Mouse (Mus musculus): ENCODE results near the gene Tmed9. TPM values are rescaled to one million over a fixed set of nuclear protein-coding genes. Genes with fewer than 3 reads are reported as not detected.
"Not testable (repeated sequence)": the region's sequence is repeated elsewhere in the genome, so short reads cannot be mapped to it uniquely, and the experiment has no call there.

Gene Tmed9
- total RNA-seq, 2 experiments from 2014 or later: 117 to 229 TPM

DNA sequence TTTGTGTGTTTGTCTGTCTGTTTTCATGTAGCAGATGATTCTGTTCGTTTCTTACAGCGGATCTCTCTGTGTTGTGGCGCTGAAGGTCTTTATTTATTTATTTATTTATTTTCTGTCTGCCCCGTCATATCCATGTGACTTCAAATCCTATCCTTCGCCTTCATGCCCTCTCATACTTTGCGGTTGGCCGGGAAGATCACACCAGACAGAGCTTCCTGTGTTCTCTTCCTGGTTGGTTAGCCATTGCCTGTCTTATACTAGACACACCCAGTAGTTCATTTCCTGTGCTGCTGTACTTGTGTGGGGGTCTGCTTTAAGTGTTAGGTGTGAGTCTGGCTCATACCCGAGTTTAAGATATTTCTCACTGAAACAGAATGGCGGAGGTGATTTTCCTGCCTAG lies 27.1 kb downstream of the Tmed9 start:
- ATAC-seq (replicated peaks; ENCODE audit: poor library complexity, severe bottlenecking): peak; percentile 81

DNA sequence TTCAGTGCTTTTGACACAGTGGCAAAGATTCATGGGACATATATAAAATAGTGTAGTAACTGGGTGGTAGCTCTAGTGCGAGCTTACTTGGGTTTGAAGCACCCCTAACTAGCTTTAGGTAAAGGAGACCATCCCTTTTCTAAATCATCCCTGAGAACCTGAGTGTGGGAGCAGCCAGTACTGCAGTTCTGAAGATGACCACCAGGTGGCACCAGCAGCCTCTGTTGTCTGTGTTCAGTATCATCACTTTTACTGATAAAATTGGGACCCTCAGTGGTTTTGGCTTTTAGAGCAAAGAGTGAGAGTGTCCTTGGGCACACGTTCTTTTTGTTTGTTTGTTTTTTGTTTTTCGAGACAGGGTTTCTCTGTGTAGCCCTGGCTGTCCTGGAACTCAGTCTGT lies 28.1 kb downstream of the Tmed9 start:
- peak; percentile 28; the same call in 1 of the 2 replicates for ATAC-seq (replicated peaks; ENCODE audit: poor library complexity, severe bottlenecking)

DNA sequence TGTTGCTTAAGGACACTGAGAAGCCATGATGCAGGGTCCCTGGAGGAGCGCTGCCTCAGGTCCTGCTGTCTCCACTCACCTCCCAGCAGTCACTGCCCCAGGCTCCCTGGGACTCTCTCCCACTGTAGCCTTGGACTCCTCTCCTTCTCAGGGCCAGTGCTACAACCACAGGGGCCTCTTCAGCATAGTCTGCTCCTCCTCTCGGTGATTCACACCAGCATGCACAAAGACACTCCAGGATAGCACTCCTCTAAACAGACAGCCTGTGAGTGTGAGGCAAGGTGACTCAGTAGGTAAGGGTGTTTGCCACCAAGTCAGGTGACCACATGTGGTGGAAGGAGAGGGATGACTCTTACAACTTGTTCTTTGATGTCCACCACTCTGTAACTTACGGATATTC lies 31.1 kb downstream of the Tmed9 start:
- ATAC-seq (replicated peaks; ENCODE audit: poor library complexity, severe bottlenecking): no peak

DNA sequence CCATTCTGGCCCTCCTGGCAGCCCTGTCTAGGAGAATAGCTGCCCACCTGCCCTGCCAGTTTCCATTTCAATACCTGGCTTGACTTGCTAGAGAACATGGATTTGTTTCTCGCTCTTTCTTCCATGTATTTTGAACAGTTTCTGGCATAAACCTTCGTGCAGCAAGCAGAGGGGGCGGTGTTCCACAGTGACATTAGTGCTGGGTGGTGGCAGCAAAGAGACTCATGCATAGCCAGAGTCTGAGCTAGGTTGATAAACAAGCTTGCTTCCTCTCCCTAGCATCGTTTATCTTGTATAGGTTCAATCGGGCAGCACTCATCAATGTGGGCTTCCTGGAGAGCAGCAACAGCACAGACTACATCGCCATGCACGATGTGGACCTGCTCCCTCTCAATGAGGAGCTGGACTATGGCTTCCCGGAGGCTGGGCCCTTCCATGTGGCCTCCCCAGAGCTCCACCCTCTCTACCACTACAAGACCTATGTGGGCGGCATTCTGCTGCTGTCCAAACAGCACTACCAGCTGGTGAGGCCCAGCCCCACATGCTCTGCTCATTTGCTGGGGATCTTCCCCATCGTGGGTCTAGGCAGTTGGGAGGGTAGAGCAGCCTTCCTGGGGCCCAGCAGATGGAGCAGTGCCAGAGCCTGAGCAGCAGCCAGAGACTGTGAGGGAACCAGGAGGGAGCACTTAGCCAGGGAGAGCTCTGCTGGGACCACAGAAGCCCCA lies 33.5 kb downstream of the Tmed9 start:
- no peak for ATAC-seq (replicated peaks; ENCODE audit: poor library complexity, severe bottlenecking)

DNA sequence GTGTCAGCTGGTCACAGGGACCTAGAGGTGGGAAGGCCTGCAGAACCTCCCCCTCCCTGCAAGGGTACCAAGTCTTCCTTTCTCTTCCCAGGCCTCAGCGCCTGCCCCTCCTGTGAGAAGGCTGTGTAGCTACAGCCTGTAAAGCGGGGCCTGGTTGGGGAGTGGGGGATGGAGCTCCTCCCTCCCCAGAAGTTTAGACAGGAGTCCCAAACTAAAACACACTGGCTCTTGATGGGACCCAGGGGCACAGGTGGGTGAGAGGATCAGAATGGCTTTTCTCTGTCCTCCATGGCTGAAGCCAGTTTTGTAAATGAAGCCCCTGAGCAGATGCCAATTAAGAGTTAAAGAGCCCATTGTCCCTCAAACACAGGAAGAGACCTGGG lies 34.1 kb downstream of the Tmed9 start:
- no peak for ATAC-seq (replicated peaks; ENCODE audit: poor library complexity, severe bottlenecking)

DNA sequence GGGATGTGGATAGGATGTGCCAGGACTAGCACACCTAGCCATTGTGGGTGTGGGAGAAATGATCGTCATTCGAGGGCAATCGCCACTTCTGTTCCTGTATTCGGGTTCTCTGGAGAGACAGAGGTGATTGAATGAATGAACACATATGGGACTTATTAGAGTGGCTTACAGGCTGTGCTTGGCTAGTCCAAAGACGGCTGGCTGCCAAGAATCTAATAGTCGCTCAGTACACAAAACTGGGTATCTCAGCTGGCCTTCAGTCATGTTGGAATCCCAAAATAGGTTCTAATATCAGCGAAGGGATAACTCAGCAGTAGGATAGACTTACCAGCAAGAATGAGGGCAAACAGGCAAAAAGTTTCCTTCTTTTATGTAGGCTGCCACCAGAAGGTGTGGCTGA lies 38.5 kb downstream of the Tmed9 start:
- no peak for ATAC-seq (replicated peaks; ENCODE audit: poor library complexity, severe bottlenecking)

DNA sequence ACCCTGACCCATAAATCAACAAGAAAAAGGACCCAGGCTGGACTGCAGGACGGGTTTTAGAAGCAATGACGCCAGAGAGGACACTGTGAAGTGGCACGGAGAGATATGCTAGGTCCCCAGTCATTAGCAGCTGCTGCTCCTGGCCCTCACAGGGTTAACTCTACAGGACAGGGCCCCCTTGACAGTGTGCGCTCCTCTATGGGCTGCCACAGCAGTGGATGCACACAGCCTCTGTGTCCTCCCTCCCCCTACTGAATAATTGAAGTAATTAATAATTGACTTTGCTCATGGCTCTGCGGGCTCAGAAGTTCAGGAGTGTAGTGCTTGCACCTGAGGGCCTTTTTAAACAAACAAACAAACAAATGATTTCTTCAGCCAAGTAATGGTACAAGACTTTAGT lies 39.9 kb downstream of the Tmed9 start:
- ATAC-seq (replicated peaks; ENCODE audit: poor library complexity, severe bottlenecking): no peak

DNA sequence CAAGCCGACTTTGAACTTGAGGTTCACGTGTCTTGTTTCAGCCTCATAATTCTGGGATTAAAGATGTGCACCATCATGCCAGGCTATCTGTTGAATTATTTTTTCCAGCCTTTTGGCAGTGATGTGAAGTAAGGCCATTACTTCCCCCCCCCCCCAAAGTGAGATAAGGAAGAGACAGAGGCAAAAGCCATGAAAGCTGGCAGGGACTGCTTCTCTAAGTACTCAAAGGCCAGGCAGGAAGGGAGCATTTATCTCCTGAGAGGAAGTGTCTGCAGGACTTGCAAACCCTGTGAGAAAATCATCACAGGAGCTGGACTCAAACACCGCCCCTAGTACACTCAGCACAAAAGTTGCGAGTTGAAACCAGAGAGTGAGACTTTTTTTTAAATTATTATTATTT lies 45.8 kb downstream of the Tmed9 start:
- no peak for ATAC-seq (replicated peaks; ENCODE audit: poor library complexity, severe bottlenecking)

DNA sequence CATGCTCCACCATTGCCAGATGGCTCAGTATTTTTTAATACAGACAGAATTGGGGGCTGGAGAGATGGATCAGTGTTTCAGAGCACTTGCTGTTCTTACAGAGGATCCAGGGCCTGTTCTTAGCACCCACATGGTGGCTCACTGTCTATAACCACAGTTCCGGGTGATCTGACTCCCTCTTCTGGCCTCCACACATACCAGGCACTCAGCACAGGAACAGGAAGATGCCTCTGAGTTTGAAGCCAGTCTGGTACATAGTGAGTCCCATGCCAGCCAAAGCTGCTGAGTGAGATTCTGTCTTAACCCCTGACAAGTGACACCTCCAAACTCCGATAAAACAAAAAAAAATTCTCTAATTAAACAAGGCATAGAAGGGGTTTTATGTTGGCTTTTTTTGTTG lies 46.7 kb downstream of the Tmed9 start:
- ATAC-seq (replicated peaks; ENCODE audit: poor library complexity, severe bottlenecking): no peak

DNA sequence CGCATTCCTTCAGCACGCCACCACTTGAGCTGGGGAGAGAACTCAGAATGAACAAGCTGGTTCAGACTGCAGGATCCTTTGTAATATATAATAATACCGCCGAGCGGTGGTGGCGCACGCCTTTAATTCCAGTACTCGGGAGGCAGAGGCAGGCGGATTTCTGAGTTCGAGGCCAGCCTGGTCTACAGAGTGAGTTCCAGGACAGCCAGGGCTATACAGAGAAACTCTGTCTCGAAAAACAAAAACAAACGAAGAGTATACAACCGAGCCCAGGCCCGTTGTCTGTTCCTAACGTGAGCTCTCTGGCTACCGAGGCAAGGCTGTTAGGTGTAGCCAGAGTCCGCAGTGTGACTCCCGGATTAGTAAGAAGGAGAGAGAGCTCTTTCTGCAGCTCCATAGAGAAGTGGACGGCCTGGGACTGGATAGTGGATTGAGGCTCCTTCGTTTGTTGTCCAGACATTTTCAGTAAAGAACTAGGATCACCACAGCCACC lies 48.7 kb downstream of the Tmed9 start:
- ATAC-seq (replicated peaks; ENCODE audit: poor library complexity, severe bottlenecking): not testable (repeated sequence)

DNA sequence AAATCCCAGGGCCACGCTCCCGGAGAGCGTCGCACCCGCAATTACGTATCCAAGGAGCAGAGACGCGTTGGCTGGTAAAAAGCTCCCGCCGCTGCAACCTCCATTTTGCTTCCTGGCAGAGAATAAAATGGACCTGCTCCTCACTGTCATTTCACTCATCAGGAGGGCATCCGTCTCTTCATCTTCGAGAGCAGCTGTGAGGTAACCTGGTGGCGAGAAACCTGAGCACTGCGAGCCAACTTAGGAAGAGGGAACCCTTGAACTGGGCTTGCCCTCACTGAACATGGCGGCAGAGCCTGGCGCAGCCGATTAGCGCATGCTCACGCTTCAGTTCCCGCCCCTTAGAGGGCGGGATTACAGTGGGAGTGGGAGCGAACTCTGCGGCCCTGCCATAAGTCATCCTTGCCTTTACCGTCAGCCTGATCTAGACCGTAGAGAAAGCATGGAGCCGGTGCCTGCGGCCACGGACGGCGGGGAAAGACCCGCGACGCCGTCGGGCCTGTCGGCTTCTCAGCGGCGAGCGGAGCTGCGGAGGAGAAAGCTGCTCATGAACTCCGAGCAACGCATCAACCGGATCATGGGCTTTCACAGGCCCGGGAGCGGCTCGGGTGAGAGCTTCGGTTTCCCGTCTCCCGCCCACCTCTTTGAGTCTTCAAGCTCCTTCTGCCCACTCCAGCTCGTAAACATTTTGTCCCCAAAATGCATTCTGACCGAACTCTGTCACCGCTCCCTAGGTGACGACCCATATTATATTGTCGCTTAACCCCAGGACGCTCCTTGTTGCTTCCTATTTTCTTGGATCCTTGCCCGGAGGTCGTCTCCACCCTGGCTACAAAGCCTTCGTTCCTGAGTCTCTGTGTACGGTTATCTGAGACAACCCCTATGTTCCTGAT lies 49.4 kb downstream of the Tmed9 start, which contains the start of gene Caml:
Gene Caml (plus strand): TSS at position 357 of the 893 bp plus-strand sequence.
- ATAC-seq (replicated peaks; ENCODE audit: poor library complexity, severe bottlenecking): peak; percentile 96

DNA sequence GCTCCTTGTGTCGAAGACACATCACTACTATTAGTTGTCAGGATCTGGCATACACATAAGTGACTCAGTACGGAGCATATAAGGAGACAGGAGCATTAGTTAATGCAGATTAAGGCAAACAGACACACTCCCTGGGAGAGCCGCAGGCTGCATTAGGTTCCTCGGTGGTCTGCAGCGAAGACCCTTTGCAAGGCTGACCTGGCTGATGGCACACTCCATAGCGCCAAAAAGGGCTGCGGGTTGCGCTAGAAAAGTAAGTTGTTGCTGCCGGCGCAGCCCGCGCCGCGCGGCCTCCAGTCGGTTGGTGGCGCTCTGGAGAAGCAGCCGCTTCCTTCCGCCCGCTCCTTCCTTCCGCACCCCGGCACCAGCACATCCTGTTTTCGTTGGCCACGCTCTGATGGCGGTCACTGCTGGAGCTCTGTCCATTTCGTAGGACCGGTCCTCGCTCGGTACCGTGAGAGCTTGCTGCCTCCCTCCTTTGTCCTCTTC lies 61.2 kb downstream of the Tmed9 start, which contains the start of gene Ddx46:
Gene Ddx46 (plus strand): TSS at position 389 of the 489 bp plus-strand sequence.
- peak; percentile 100 for ATAC-seq (replicated peaks; ENCODE audit: poor library complexity, severe bottlenecking)

DNA sequence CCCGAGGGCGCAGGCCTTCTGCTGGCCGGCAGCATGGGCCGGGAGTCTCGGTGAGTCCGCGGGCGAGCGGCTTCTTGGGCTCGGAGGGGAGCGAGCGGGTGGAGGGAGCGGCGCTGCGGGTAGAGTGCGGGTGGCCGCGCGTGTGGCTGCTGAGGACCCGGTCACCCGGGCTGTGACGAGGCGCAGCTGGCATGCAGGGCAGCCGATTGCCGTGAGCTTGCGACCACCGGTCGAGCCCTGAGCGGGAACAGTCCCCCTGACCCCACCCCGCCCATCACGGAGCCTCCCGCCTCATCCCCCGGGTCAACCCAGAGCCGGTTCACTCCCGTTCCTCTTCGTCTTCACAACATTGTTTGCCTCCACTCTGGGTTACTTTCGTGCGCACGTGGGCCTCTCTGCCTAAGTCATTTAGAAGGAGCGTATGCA lies 61.6 kb downstream of the Tmed9 start:
- ATAC-seq (replicated peaks; ENCODE audit: poor library complexity, severe bottlenecking): peak; percentile 60

DNA sequence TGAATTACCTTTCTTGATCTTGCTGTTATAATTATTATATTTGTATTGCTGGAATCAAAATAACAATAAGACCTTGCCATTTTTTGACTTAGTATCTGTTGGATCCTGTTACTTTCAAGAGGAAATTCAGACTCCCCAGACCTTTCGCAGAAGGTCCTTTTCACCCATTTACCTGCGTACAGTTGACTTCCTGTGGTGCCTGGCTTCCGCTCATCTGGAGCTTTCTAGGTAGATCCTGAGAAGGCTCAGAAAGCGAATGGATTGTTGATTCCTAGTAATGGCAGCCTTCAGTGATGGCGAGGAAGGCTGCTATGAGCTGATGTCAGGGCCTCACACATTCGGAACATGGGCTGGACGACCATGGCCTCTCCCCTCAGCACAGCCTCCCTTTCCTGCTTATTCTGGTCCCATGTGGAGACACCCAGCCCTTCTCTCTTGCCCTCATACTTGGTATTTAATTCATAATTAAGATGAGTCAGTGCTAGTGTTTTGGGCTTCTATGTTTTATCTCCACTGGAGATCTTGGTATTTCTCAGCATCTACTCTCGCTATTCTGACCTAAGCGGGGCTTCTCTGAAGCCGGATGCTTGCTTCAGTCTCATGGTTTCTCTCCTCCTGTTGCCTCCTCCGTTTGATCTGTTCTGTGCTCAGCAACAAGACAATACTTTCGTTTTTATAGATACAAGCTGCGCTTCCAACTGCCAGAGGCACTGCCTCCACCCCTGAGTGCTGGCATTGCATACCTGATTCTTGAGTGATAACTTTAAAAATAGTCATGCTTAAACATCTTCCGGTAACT lies 62.9 kb downstream of the Tmed9 start:
- ATAC-seq (replicated peaks; ENCODE audit: poor library complexity, severe bottlenecking): no peak

DNA sequence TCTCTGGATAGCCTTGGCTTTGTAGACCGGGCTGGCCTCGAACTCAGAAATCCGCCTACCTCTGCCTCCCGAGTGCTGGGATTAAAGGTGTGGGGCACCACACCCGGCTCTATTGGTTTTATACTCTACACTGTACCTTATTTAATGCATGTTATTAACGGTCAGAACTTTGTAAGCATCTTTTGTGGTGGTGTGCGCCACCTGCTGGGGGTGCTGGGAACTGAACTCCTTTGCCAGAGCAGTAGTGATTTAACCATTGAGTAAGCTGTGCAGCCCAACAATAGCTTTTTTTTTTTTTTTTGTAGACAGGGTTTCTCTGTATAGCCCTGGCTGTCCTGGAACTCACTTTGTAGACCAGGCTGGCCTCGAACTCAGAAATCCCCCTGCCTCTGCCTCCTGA lies 66.9 kb downstream of the Tmed9 start:
- peak; percentile 83 for ATAC-seq (replicated peaks; ENCODE audit: poor library complexity, severe bottlenecking)

DNA sequence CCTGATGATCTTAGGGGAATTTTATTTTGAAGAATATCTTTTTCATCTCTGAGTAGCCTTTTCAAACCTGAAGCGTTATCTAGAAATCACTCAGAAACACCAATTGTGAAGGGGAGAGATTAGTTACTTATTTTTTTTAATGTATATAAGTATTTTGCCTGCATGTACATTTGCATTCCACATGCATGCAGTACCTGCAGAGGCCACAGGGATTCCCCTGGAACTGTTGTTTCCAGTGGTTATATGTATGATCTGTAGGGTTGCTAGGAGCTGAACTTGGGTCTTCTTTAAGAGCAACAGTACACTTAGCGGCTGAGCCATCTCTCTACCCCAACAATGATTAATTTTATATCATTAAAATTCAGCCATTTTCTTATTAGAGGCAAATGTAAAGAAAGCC lies 71.0 kb downstream of the Tmed9 start:
- peak; percentile 48; the same call in 1 of the 2 replicates for ATAC-seq (replicated peaks; ENCODE audit: poor library complexity, severe bottlenecking)

Data from granulocyte monocyte progenitor cell, adult 5-6 weeks (primary cell).